Mouse (Mus musculus) E14TG2a.4 (cell line): ENCODE measurements at regions not wholly inside any gene's neighbourhood (a gene's known extent, or its start where the extent isn't known, plus 50 kb on each side); places are given as distances from the start of the nearest gene placed in this dataset.

ENCODE experiments used
- H3K27me3 ChIP-seq: 2 replicates; pipeline ENCODE4 v1.6.1; 2014; ENCODE audit warnings: low read length, control low read depth; ENCODE audit not compliant: insufficient read depth
- H3K36me3 ChIP-seq: 2 replicates; pipeline ENCODE4 v1.6.1; 2014; ENCODE audit warnings: low read length, control low read depth; ENCODE audit not compliant: insufficient read depth
- H3K4me1 ChIP-seq: replicated peaks from 2 replicates; pipeline ENCODE4 v1.6.1; 2014; ENCODE audit warnings: low read depth, low read length, control low read depth
- H3K4me3 ChIP-seq: replicated peaks from 2 replicates; pipeline ENCODE4 v1.5.1; 2014; ENCODE audit warnings: mild to moderate bottlenecking, low read length
- H3K9me3 ChIP-seq: 2 replicates; pipeline ENCODE4 v1.6.1; 2014; ENCODE audit warnings: low read length, control low read depth
- CTCF ChIP-seq: conservative IDR thresholded peaks from 2 replicates; pipeline ENCODE4 v1.5.1; 2014; ENCODE audit warnings: low read length
- NANOG ChIP-seq: IDR thresholded peaks from 2 replicates; pipeline ENCODE4 v1.6.1; 2014; ENCODE audit warnings: borderline replicate concordance, low read length, mixed read lengths
- POU5F1 ChIP-seq: IDR thresholded peaks from 2 replicates; pipeline ENCODE4 v1.6.1; 2014; ENCODE audit warnings: low read length, borderline replicate concordance

DNA sequence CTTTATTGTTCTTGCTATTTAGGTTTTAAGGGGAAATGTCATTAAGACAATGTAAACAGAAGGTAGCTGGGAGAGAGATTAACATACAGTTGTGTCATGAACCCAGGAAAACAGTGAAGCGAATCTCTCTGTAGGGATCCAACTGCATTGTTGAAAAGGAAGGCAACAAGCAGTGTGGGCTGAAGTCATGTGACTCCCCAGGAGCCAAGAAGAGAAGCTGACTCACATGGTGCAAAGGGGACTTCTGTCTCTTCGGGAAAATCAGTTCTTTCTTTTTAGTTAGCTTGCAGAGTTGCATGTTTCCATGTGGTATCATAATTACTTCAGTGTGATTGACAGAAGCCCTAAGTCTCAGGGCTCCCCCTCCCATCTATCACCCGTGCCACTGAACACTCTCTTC, 170.7 kb upstream of the Gm765 start:
- no peaks in the 10 kb centered on the region for H3K9me3 ChIP-seq
- H3K27me3 ChIP-seq: peaks cover 6% of the 10 kb centered on the region; the same call in 1 of the 2 replicates
- H3K4me3 ChIP-seq: no peak overlapping the region
- TF ChIP-seq NANOG: no peak
- TF ChIP-seq POU5F1: no peak
- TF ChIP-seq CTCF: no peak
- peaks cover 3% of the 10 kb centered on the region for H3K4me1 ChIP-seq
- H3K36me3 ChIP-seq: no peaks in the 10 kb centered on the region

DNA sequence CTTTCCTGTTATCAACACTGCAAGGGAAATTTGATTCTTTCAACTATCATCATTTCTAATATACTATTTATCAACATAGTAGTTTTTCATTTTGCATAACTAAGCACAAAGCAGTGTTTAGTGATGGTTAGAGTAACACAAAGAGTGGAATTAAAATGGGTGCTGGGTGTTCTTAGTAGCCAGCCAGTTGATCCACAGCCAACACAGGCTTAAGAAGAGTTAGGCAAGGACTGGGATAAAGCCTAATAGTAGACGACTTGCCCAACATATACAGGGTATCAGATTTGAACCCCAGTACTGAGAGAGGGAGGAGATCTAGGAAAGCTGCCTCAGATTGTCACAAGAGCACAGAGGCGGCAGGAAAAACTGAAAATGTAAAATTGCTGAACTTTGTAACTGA, 160.2 kb upstream of the Gm765 start:
- Histone ChIP-seq H3K36me3 (no peaks in the 10 kb centered on the region), H3K4me3 (no peak overlapping the region), H3K27me3 (no peaks in the 10 kb centered on the region), H3K4me1 (no peaks in the 10 kb centered on the region), H3K9me3 (no peaks in the 10 kb centered on the region)
- TF ChIP-seq CTCF (no peak), NANOG (no peak), POU5F1 (no peak)

DNA sequence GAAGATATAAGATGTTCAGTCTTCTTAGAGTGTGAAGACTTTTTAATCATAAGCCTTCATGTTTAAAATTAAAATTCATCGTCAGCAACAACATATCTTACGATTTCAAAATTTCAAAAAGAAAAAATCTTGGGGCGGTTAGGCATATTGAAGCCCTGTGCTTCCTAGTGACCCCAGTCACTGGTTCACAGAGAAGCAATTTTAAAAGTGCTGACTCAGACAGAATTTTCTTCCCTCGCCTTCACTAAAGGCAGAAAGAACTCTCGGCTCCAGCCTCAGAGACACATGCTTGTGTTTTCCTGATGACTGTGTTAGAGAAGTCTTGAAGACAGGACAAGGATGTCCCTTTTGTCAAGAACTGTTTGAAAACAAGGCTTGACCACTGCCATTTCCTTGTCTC, 157.2 kb upstream of the Gm765 start:
- TF ChIP-seq NANOG (no peak), POU5F1 (no peak), CTCF (no peak)
- no peaks in the 10 kb centered on the region for H3K36me3 ChIP-seq
- no peaks in the 10 kb centered on the region for H3K27me3 ChIP-seq
- no peaks in the 10 kb centered on the region for H3K9me3 ChIP-seq
- H3K4me3 ChIP-seq: no peak overlapping the region
- H3K4me1 ChIP-seq: no peaks in the 10 kb centered on the region

DNA sequence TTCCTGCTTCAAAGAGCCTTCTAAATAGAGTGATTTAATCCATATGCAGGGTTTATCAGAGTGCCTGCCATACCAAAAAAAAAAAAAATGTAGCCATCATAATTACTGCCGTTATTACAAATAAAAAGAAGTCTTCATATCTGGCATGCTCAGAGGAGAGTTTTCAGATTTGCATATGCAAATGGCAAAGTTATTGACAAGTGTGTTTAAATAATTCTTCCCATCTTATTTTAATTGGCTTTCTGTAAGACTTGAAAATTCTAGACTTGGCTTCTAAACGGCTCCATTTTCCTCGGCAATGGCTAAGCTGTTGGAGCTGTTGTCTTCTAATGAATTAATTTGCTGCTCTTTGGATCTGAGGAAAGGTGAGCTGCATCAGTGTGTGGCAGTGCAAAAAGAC, 144.1 kb upstream of the Gm765 start:
- Histone ChIP-seq H3K36me3 (no peaks in the 10 kb centered on the region), H3K4me1 (peaks cover 43% of the 10 kb centered on the region), H3K9me3 (no peaks in the 10 kb centered on the region), H3K27me3 (peaks cover 28% of the 10 kb centered on the region), H3K4me3 (no peak overlapping the region)
- no peak for TF ChIP-seq CTCF
- TF ChIP-seq POU5F1: no peak
- TF ChIP-seq NANOG: no peak

DNA sequence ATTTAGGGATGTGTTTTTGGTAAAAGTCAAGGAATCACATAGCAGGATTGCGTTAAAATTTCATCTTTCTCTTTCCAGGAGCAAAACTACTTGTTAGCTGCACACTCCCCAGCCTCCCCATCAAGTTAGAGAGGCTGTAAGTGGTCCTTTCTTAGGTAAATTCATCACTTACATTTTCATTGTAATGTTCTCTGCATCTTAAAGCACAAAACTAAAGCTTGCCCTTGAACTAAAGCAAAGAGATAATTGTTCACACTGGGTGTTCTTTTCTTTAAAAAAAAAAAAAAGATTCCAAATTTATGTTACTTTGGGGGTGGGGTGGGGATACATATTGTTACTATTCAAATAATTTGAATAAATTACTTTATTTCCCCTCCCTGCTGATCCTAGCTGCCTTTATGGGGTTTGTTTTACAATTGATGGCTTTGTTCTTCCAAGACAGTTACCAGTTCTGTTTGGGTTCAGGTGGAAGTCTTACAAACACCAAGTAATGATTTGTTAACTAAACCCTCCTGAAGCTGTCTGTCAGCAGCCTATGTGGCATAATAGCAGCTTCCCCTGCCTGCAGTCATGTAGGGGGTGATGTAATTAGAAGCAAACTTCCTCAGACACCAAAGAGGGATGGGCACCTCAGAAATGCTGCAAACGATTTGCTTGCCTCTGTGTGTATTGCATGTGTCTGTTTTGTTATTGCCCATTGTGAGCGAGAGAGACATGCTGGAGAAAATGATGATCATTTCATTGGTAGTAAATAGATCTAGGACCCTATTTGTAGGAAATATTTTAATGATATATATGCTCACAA, 141.0 kb upstream of the Gm765 start:
- Histone ChIP-seq H3K9me3 (peaks cover 7% of the 10 kb centered on the region), H3K36me3 (no peaks in the 10 kb centered on the region), H3K27me3 (peaks cover 20% of the 10 kb centered on the region), H3K4me3 (0 out of 2 replicates have a peak overlapping the region, but pooled peaks have one; percentile 7), H3K4me1 (peaks cover 45% of the 10 kb centered on the region)
- peak; percentile 89 for TF ChIP-seq NANOG
- TF ChIP-seq CTCF: no peak
- peak; percentile 69; the same call in 1 of the 2 replicates for TF ChIP-seq POU5F1

DNA sequence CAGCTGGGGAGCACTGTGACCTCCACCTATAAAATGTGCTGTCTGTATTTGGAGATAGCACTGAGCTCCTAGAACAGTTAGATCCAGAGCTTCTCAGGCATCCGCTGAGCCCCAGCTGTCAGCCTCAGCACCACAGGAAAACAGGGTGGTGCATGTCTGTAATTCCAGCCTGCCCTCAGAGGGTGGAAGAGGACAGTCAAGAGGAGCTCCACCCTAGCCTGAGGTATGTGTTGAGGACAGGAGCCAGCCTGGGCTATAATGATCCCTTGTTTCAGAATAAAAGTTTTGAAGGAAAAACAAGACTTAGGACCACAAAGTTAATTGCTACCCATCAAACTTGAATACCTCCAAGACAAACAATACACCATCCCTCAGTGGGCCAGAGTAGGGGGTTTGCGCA, 139.8 kb upstream of the Gm765 start:
- H3K27me3 ChIP-seq: peaks cover 20% of the 10 kb centered on the region
- peaks cover 16% of the 10 kb centered on the region for H3K9me3 ChIP-seq
- H3K4me3 ChIP-seq: no peak overlapping the region
- H3K4me1 ChIP-seq: peaks cover 45% of the 10 kb centered on the region
- peak; percentile 89 for TF ChIP-seq NANOG
- TF ChIP-seq CTCF: no peak
- no peak for TF ChIP-seq POU5F1
- no peaks in the 10 kb centered on the region for H3K36me3 ChIP-seq

DNA sequence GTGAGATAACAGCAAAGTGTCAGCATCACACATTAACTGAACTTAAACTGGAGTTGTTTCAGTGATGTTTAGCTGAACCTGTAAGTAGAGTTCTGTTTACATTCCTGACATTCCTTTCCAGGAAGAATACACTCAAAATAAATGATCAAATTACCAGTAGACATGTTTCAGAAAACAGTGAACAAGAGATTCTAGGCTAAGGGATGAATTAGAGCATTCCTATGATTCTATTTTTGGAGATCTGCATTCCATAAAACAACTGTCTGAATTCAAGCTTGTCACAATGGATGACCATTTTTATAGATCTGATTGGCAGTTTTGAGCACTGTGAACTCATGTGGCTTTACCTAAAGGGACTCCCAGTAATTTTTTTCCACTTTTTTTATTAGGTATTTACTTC, 125.0 kb upstream of the Gm765 start:
- Histone ChIP-seq H3K9me3 (peaks cover 5% of the 10 kb centered on the region), H3K27me3 (no peaks in the 10 kb centered on the region), H3K4me3 (no peak overlapping the region), H3K4me1 (no peaks in the 10 kb centered on the region), H3K36me3 (no peaks in the 10 kb centered on the region)
- no peak for TF ChIP-seq CTCF
- no peak for TF ChIP-seq POU5F1
- no peak for TF ChIP-seq NANOG

DNA sequence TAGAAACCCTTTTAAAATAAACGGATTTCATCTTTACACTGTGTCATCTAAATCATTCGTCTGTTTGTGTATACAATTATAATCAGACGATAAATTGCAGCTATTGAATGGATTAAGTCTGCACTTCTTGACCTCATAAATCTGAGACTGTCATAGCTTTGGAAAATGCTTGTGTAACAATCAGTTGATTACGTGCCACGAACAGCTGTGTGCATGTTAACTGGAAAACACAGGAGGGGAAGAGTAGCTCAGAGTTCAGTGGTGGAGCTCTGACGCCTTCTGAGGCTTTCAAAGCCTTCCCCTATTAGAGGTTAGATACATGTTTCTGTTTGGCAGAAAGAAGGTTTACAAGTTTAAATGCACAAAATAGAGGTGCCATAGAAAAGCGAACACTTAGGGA, 109.7 kb upstream of the Gm765 start:
- Histone ChIP-seq H3K4me1 (no peaks in the 10 kb centered on the region), H3K4me3 (no peak overlapping the region), H3K36me3 (no peaks in the 10 kb centered on the region), H3K9me3 (peaks cover 4% of the 10 kb centered on the region; the same call in 1 of the 2 replicates), H3K27me3 (no peaks in the 10 kb centered on the region)
- TF ChIP-seq CTCF (no peak), POU5F1 (no peak), NANOG (no peak)

DNA sequence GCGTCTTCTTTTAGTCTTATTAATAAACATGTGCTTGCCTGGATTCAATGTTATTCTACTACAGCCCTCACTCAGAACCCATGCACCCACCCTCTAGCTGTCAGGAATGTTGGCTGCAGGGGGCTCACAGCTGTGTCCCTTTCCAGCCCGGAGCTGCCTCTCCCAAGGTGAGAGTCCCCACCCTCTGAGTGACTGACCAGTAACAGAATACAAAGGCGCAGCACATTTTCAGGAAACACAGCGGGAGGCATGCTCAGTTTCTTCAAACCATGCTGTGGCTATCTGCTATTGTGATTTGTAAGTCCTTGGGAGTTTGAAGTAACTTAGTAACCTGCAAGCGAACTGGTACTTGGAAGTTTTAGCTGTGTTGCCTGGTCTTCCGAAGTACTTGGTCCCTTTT, 93.1 kb upstream of the Gm765 start:
- no peak overlapping the region for H3K4me3 ChIP-seq
- H3K36me3 ChIP-seq: no peaks in the 10 kb centered on the region
- H3K4me1 ChIP-seq: peaks cover 14% of the 10 kb centered on the region
- no peaks in the 10 kb centered on the region for H3K27me3 ChIP-seq
- no peaks in the 10 kb centered on the region for H3K9me3 ChIP-seq
- no peak for TF ChIP-seq POU5F1
- no peak for TF ChIP-seq CTCF
- peak; percentile 79 for TF ChIP-seq NANOG
